Mouse (Mus musculus): Measurements from ENCODE around the gene Thsd4.

DNA sequence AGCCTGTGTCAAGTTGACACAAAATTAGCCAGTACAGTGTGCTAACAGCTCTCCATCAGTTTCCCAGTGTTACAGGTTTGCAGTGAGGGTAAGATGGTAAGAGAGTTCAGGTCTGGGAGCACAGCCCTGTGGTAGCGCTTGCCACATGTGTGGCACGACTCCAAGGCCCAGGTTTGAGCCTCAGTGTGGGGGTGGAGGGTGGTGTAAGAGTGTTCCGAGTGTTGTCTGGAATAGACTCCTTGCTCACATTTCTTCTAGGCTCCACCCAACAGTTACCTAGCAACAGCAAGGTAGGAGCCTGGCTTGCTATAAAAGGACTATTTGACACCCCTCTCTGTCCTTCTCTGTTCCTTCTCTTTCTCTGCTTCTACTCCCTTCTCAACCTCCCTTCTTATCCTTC, 557.5 kb downstream of the Thsd4 start:
- no peak for TF ChIP-seq CTCF (IDR thresholded peaks at IDR 0.05; ENCODE audit: low read depth)
- TF ChIP-seq EP300 (IDR thresholded peaks at IDR 0.05; ENCODE audit: low read depth), result no peak
